Mouse (Mus musculus): ENCODE results near the gene Dlgap4.

The Dlgap4 gene

DNA sequence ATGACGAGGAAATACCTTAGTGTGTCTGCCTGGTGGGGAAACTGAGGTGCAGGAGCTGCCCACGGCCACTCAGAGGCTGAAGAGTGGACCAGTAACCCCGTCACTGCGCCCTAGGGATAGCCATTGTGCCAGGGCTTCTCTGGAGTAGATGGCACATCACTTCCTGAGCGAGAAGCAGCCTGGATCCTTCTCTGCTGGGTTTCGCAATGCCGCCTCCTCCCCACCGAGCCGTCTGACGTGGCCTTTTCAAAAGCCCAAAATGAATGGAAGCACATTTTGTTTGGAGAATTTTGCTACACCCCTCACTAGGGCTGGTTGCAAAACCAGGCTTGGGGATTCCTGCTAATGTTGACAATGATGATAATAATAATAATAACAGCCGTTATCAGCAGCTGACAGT is 4.0 kb downstream of the Dlgap4 start:
- DNase-seq (ENCODE audit: low read depth, low spot score): no peak

DNA sequence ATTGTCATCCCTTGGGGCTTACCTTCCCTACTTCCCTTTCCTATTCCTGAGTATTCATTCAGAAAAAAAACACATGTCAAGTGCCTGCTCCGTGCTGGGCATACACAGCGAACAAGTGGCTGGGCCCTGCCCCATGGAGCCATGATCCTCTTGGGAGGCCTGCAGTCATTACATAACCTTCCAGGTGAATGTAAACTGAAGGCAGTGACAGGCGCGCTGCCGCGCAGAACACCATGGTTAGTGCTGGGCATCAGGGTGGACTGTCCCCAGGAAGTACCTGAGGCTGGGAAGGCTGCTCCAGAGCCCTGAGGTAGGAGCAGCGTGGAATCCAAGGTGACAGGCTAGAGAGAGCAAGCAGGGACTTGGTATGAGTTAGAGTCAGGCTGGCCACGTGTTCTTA is 7.4 kb downstream of the Dlgap4 start:
- no peak for DNase-seq (ENCODE audit: low read depth, low spot score)

DNA sequence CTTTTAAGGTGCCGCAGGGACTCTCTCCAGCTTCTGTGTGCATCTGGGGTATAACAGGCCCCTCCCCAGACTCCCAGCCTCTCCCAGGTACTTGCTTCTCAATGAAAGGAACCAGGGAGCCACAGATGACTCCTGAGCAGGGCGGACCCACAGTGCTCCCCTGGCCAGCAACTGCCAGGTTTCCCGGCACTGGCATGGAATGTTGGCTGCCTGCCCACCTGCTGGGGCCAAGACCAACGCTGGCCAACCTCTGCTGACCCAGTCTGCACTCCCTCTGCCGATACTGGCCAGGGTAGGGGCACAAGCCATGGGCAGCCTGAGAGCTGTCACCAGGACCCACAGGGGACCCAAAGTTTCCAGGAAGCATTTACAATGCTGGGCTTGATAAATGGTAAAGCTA is 7.9 kb downstream of the Dlgap4 start:
- DNase-seq (ENCODE audit: low read depth, low spot score): no peak

DNA sequence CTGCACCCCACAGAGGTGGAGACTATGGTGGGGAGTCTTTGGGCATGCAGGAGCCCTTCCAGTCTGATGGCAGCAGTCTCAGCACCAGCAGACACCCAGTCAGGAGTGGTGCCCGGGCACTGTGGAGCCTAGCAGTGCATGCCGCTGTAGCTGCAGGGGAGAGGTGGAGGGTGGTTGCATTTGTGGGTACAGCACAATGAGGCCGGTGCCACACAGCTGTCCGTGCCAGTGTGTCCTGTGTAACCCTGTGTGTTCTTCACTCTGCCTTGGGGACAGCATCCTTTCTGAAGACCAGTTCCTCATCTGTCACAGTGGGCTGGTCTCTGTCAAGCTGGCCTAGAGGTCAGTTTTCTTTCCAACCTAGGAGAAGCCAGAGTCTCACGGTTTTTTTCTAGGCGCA is 8.7 kb downstream of the Dlgap4 start:
- no peak for DNase-seq (ENCODE audit: low read depth, low spot score)

DNA sequence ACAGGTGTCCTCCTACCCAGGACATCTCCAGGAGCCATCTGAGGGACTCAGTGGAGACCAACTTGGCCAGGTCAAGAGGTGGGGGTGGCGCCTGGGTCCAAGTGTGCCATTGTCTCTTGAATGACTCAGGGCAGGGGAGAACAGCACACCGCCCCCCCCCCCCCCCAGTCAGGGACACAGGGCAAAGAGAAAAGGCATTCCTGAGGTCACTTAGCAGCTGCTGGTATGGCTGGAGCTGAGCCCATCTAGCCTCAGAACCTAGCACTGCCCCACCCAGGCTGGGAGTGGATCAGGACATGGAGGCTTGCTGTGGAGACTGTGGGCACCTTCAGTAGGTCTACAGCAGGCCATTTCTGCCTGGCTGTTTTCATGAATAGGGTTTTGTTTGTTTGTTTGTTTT is 9.7 kb downstream of the Dlgap4 start:
- no peak for DNase-seq (ENCODE audit: low read depth, low spot score)

DNA sequence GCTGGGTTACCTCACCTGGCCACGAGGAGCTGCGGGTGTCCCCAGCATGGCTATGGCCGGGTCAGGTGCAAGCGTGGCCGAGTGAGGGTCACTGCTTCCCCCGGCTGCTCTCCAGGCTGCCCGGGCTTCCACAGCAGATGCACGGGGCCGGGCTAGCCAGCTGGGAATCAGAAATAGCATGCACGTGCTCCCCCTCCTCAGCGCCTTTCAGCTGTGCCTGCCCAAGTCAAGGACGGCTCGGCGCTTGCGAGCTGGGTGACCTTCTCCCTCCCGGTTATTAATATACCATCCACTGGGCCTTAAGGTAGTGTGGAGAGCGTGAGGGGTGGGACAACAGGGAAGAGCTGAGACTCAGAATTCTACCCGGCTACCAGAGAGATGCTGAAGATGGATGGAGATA is 11.8 kb downstream of the Dlgap4 start:
- DNase-seq (ENCODE audit: low read depth, low spot score): no peak

DNA sequence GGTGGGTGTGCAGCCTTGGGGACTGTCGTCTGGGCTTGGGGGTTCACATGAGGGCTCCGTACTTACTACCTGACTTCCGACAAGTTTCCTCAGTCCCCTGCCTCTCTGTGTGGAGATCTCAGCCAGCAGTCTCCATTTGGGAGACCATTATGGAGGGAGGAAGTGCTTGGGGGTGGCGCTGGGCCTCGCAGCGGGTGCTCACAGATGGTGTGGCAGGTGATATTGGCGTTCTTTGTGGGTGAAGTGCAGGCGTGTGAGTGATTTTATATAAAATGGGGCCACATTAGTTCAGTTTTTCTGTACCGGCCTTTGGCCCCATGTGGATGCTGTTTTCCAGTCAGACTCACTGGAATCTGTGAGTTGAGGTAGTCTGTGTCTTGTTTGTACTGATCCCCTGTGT is 12.6 kb downstream of the Dlgap4 start:
- no peak for DNase-seq (ENCODE audit: low read depth, low spot score)

DNA sequence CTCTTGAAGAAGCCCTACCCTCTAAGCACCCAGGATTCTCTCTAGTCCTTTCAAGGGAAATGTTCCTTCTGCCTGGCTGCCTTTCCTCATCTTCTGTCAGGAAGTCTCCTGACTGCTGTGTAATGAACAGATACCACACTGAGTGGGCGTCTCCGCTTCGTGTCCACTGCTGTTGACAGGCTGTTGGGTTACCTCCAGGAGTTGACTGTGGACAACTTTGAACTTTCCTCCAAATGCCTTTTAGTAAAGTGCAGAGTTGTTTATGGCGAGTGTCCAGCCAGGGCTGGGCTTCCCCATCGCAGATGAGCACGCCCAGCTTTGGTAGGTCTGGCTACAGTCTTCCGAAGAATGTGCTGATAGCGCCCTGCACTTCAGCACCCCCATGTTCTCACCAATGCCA is 13.0 kb downstream of the Dlgap4 start:
- DNase-seq (ENCODE audit: low read depth, low spot score): no peak

DNA sequence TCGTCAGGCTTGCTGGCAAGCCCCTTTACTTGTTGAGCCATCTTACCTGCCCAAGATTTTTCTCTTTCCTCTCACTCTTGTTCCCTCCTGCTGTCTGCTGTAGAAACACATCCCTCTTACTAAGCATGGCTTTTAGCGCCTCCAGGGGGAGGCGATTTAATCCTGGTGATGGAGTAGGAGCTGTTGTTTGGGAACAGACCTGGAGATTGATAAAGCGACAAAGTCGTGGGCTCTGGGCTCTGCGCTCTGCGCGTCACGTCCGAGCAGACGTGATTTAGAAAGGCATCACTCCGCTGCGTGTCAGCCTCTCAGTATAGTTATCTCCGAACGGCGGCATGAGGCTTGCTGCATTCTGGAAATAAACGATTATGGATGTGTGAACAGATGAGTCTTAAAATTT is 14.4 kb downstream of the Dlgap4 start:
- no peak for DNase-seq (ENCODE audit: low read depth, low spot score)

DNA sequence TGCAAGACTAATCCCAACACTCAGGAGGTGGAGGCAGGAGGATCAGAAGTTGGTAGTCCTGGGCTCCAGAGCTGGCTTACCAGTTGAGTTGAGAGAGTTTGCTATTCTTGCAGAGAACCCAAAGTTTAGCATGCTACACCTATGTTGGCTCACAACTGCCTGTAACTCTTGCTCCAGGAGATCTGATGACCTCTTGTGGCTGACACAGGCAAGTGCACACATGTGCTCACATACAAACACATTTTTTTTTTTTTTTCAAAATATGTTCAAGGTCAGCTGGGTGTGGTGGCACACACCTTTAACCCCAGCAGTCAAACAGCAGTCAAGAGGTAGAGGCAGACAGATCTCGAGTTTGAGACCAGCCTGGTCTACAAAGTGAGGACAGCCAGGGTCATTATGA is 16.8 kb downstream of the Dlgap4 start:
- no peak for DNase-seq (ENCODE audit: low read depth, low spot score)

DNA sequence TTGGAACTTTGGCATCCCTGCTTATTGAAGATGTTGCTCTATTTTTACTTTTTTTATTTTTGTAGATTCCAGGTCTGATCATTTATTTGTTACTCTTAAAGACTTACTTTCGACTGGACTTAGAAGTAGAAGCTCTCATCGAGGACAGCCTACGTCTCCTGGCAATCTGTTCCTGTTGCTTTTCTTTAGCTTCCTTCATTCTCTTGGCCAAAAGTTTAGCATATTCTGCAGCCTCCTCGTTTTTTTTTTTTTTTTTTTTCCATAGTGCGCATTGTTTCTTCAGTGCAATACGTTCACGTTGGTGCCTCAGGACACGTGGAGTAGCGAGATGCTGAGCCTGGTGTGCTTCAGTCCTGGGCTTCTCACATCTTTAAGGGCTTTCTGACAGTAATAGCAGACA is 19.2 kb downstream of the Dlgap4 start:
- DNase-seq (ENCODE audit: low read depth, low spot score): no peak

DNA sequence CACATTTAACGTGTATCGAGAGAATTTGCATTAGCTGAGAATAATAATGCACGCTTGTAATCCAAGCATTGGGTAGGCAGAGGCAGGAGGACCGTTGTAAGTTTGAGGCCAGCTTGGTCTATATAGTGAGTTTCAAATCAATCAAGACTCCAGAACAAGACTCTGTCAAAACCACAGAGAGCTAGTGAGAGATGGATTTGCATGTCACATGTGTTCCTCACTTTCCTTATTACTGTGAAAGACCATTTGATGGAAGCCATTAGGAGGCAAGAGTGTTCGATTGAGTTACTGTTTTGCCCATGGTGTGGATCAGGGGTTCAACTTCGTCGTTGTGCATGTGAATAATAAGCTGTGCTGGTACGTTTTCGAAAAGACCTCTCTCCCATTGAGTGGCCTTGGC is 21.6 kb downstream of the Dlgap4 start:
- DNase-seq (ENCODE audit: low read depth, low spot score): no peak

DNA sequence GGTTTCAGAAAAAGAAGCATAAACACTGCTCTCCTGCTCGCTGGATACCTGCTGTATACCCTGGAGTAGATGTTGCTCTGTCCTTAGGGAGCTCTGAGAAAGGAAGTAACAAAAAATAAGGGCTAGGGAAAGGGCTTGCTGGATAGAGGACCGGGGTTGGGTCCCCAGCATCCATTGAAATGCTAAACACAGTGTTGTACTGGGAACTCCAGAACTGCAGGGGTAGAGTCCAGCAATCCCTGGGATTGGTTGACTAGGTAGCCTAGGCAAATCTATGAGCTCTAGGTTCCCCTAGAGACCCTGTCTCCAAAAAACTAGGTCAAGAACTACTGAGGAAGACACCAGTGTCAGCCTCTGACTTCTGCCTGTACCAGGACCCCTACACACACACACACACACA is 27.6 kb downstream of the Dlgap4 start:
- DNase-seq (ENCODE audit: low read depth, low spot score): no peak

DNA sequence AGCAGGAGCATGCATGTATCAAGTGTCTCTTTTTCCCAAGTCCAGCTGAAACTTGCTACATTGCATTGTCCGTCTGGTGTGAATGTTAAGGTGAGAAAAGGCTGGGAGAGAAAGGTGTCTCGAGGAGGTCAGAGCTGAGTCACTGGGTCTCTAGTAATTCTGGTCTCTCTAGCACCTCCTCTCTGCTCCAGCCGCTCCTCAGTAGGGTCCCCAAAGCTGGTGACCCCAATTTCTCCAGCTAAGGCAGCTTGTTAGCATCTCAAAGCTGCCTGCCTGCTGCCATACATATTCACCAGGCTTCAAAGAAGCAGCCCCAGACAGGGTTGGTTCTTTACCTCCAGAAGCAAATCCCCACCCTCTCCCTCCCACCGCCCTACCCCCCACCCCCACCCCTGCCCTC is 29.4 kb downstream of the Dlgap4 start:
- no peak for DNase-seq (ENCODE audit: low read depth, low spot score)

DNA sequence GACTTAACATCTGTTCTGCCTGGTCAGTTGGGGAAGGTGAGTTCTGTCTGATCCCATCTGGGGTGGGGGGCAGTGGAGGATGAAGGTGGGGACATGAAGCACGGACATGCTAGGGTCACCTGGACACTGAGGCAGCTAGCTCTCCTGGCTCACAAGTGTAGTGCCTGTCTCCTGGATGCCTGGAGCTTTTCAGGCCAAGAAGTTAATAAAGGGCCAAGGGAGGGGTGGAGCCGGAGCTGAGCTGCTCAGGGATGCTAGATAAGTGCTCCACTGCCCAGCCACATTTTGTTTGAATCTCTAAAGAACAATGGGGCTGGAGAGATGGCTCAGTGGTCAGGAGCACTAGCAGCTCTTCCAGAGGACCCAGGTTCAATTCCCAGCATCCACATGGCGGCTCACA is 29.9 kb downstream of the Dlgap4 start:
- DNase-seq (ENCODE audit: low read depth, low spot score): no peak

DNA sequence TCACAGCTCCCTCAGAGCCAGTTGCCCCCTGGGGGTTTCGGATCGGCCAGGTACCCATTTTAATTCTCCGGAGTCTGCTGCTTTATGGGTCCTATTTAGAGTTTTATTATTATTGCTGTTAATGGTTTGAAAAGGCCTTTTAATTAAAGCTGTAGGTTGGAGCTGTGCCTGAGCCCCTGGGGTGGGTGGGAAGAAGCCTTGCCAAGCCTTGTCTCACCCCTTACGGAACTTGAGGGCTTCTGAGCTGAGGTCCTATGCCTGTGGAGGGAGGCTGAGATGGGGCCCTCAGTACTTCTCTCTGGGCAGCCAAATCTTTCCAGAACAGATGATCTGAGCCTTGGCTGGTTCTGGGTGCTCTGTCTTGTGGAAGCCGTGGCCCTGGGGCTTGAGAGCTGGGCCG is 31.6 kb downstream of the Dlgap4 start:
- no peak for DNase-seq (ENCODE audit: low read depth, low spot score)

DNA sequence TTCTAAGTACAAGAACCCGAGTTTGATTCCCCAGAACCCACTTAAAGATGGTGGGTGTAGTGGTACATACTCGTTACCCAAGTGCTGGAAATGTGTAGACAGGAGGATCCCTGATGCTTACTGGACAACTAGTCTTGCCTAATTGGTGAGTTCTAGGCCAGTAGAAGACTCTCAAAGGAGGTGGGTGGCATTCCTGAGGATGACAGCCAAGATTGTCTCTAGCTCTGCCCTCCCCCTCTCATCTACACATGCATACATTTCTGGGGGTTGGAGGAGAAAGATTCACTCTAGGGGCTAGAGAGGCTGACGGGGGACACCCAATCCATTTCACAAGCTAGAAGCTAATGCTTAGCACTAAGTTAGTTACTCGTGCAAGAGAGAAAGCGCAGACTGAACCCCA is 33.4 kb downstream of the Dlgap4 start:
- DNase-seq (ENCODE audit: low read depth, low spot score): no peak

DNA sequence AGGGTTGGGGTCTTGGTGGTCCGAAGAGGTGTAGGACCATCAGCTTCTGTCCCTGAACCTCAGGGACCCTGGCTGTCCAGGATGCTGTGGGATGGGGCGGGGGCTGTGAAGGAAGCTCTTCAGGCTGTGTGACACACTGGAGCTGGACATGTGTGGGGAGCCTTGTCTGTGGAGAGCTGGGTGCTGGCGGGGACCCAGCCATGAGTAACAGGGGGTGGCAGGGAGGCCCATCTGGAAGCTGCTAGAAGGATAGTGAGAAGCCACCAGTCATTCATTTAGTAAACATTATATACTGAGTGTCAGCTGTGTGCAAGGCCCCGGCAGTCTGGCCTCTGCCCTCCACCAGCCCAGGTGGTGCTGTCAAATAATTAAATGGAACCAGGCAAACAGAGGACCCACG is 34.5 kb downstream of the Dlgap4 start:
- no peak for DNase-seq (ENCODE audit: low read depth, low spot score)

DNA sequence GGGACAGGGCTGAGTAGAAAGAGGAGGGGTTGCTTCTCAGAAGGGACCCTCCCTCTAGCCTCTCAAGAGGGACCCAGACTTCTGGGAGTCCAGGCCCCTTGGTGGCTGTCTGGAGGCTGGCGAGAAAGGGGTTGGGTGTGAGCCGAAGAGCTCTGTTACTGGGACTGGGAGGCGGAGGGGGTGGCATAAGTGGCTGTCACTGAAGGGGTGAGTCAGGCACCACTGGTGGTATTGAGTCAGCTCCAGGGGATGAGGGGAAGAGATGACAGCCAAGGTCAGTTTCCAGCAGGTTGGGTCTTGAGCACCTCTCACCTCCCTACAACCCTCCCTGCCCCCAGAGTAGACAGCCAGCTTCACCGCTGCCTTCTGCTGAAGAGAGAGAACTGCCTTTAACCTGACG is 35.9 kb downstream of the Dlgap4 start:
- DNase-seq (ENCODE audit: low read depth, low spot score): no peak

DNA sequence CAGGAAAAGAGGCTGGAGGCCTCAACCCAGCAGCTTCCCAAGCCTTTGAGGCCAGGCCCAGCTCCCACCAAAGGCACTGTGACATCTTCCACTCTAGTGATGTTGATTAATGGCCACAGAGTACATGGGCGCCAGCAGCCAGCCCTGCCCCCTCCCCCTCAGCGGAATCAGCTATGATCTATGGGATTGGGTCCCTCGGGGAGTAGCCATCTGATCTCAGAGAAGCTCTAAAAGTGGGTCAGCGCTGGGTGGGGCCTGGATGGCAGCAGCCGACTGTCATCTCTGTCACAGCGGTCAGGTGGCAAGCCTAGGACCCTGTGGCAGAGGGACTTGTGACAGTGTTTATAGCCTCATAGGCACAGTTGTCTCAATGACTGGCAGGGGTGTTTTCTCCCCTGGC is 37.5 kb downstream of the Dlgap4 start:
- no peak for DNase-seq (ENCODE audit: low read depth, low spot score)

DNA sequence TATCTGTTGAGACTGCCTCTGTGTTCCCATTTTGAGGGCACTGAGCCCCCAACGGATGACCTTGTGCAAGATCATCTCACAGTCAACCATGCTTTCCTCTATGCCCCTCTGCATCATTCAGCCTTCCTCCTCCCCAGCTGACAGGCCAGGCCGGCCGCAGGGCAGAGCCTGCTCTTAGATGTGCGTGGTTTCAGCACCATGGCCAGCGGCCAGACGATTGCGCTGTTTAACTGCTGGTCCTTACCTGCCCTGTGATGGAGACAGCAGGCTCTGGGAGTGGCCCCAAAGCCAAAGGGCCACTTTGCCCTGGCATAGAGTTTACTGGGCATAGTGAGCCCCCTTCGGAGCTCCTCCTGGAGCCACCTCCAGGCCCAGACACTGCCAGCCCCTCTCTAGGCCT is 39.3 kb downstream of the Dlgap4 start:
- DNase-seq (ENCODE audit: low read depth, low spot score): peak; percentile 66

DNA sequence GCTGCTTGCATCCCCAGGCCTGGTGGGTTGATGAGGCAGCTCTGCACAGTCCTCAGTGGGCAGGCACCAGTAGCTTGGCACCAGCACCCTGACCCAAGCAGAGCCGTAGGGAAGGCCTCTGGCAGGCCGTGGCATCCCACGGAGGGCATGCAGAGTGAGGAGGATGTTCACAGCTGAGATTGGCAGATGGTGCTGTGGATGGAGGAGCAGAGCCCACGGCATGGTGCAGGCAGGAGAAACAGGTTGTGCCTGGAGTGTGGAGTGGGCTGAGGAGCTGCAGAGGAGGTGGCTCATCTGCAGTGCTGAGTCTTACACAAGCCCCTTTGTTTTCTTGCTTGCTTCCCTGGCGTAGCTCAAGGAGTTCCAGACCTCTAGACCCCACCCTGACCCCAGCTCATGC is 40.6 kb downstream of the Dlgap4 start:
- no peak for DNase-seq (ENCODE audit: low read depth, low spot score)

DNA sequence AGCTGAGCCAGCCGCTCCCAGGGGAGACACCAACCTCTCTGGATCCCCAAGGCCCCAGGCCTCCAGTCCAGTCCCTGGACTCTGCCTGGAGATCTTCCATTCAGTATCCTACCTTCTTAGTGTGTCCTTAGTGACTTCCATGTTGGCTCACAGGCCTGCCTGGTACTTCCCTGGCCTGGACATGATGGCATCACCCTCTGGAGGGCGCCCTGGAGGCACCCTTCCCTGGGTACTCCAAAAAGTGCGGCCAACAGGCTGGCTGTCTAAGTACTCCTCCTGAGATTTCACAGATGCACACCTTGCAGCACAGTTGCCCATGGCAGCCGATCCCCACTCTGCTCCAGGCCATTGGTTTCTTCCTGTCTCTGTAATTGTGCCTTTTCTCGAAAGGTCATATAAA is 42.1 kb downstream of the Dlgap4 start:
- DNase-seq (ENCODE audit: low read depth, low spot score): no peak

DNA sequence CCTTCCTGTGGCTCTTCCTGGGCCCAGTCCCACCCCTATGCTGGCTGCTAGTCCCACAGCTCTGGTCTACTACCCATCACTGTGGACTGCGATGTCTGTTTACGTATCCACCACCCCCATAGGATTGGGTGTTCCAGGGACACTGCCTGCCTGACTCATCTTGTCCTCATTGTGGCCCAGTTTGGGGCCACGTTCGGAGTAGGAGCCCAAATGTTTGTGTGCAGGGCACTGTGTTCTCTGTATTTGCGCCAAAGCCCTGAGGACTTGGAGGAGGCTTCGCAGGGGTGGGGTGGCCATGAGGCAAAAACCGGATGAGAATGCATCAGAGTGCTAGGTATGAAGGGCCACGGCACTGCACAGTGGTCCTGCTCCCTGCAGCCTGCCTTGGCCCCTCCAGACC is 44.0 kb downstream of the Dlgap4 start:
- DNase-seq (ENCODE audit: low read depth, low spot score): no peak

DNA sequence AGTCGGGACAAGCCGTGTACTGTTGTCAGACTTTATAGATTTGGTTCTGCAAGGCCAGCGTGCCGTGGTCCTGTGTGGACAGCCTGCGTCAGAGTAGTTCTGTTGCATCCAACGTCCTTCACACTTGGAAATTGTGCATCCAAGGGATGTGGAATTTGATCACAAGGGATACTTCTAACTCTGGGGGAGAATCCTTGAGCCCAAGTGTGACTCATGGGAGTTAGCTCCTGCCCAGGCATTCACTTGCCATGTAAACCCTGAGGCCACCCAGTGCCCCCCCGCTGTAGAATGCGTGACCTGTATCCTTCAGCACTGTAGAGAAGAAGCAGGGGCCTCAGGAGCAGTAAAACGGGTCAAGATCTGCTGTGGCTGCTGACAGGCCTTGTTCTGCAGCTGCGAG is 44.7 kb downstream of the Dlgap4 start:
- no peak for DNase-seq (ENCODE audit: low read depth, low spot score)

Measured in embryo, embryonic 11.5 days (tissue).